Mouse (Mus musculus) forebrain, embryonic 13.5 days (tissue): ENCODE results near the gene Rpl37. TPM values are rescaled to one million over a fixed set of nuclear protein-coding genes. Genes with fewer than 3 reads are reported as not detected.

ENCODE experiments used
- ATAC-seq: fragments of 200-750 bp; cut with Nextera tagmentation; 2 replicates; pipeline ENCODE4 v1.8.0; 2017
- H3K27ac ChIP-seq: fragments of 300-500 bp; sonication (generic); 2 replicates; pipeline ENCODE4 v1.5.1; 2015; ENCODE audit warnings: inconsistent platforms, mild to moderate bottlenecking, moderate library complexity
- H3K27me3 ChIP-seq: fragments of 300-500 bp; sonication (generic); 2 replicates; pipeline ENCODE4 v1.6.1; 2015; ENCODE audit warnings: mild to moderate bottlenecking, inconsistent platforms
- H3K36me3 ChIP-seq: fragments of 300-500 bp; sonication (generic); 2 replicates; pipeline ENCODE4 v1.6.1; 2015; ENCODE audit warnings: mild to moderate bottlenecking, inconsistent platforms; ENCODE audit not compliant: poor library complexity, severe bottlenecking
- H3K4me1 ChIP-seq: fragments of 300-500 bp; sonication (generic); 2 replicates; pipeline ENCODE4 v1.6.1; 2015; ENCODE audit warnings: inconsistent platforms
- H3K4me2 ChIP-seq: fragments of 300-500 bp; sonication (generic); 2 replicates; pipeline ENCODE4 v1.6.1; 2015; ENCODE audit warnings: inconsistent platforms, mild to moderate bottlenecking, moderate library complexity
- H3K4me3 ChIP-seq: fragments of 300-500 bp; sonication (generic); 2 replicates; pipeline ENCODE4 v1.5.1; 2015; ENCODE audit warnings: mild to moderate bottlenecking, inconsistent platforms
- H3K9ac ChIP-seq: fragments of 300-500 bp; sonication (generic); 2 replicates; pipeline ENCODE4 v1.6.1; 2015; ENCODE audit warnings: mild to moderate bottlenecking, inconsistent platforms
- H3K9me3 ChIP-seq: fragments of 300-500 bp; sonication (generic); replicated peaks from 2 replicates; pipeline ENCODE4 v1.6.1; 2016; ENCODE audit warnings: inconsistent platforms
- WGBS: fragments of 180-500 bp; shearing (Covaris S2); methylation state at CpG from one replicate; pipeline ENCODE4 v1.1.7; 2015; 5-methylcytosine and 5-hydroxymethylcytosine counted together
- polyA plus RNA-seq: library from polyadenylated mRNA; unstranded; fragments of >200 nt; fragmentation: Nextera tagmentation; extraction: Ambion mirVana; gene quantifications from 2 replicates; pipeline ENCODE4 v1.2.1, GENCODE M21; 2015

Gene Rpl37
- polyA plus RNA-seq: 431 and 548 TPM in 2 replicates

GRCm38 (mm10) chr15:5116270-5117030 is at the start of gene Rpl37:
TSS of gene Rpl37 (plus strand) at chr15:5116645.
- H3K4me3 ChIP-seq: peak within 1 kb of the TSS; percentile 95
- H3K36me3 ChIP-seq: peaks cover 39% of the 10 kb centered on the region
- no peaks in the 10 kb centered on the region for H3K9me3 ChIP-seq
- peak within 1 kb of the TSS; percentile 86 for H3K27ac ChIP-seq
- no peaks in the 10 kb centered on the region for H3K27me3 ChIP-seq
- peak within 1 kb of the TSS; percentile 81 for H3K4me2 ChIP-seq
- ATAC-seq: peak; percentile 99
- WGBS: under 1% methylated on average over 55 of the region's 55 CpGs
- H3K9ac ChIP-seq: peak within 1 kb of the TSS; percentile 97
- H3K4me1 ChIP-seq: peaks cover 24% of the 10 kb centered on the region

- Histone ChIP-seq H3K27ac (no peak overlapping the region), H3K4me3 (no peak overlapping the region), H3K27me3 (no peaks in the 10 kb centered on the region), H3K4me1 (no peaks in the 10 kb centered on the region), H3K9me3 (no peaks in the 10 kb centered on the region), H3K4me2 (no peak overlapping the region), H3K36me3 (no peaks in the 10 kb centered on the region), H3K9ac (no peak overlapping the region)
- 62% methylated on average over 15 of the region's 15 CpGs for WGBS
- peak; percentile 87 for ATAC-seq
Observed at GRCm38 (mm10) chr15:5068801-5069518, 47.5 kb upstream of the Rpl37 start.

GRCm38 (mm10) chr15:5081235-5081634 is 35.2 kb upstream of the Rpl37 start:
- Histone ChIP-seq H3K9ac (no peak overlapping the region), H3K9me3 (no peaks in the 10 kb centered on the region), H3K27ac (no peak overlapping the region), H3K4me2 (no peak overlapping the region), H3K36me3 (no peaks in the 10 kb centered on the region), H3K27me3 (no peaks in the 10 kb centered on the region), H3K4me3 (no peak overlapping the region), H3K4me1 (no peaks in the 10 kb centered on the region)
- 89% methylated on average over 1 of the region's 1 CpGs for WGBS
- no peak for ATAC-seq

GRCm38 (mm10) chr15:5086162-5086561 is 30.3 kb upstream of the Rpl37 start:
- no peak for ATAC-seq
- H3K27me3 ChIP-seq: no peaks in the 10 kb centered on the region
- no peaks in the 10 kb centered on the region for H3K9me3 ChIP-seq
- H3K4me2 ChIP-seq: no peak overlapping the region
- no peak overlapping the region for H3K4me3 ChIP-seq
- no peaks in the 10 kb centered on the region for H3K36me3 ChIP-seq
- no peak overlapping the region for H3K9ac ChIP-seq
- no peaks in the 10 kb centered on the region for H3K4me1 ChIP-seq
- WGBS: 28% methylated on average over 2 of the region's 2 CpGs
- no peak overlapping the region for H3K27ac ChIP-seq

- 0 out of 2 replicates have a peak, but pooled peaks have one; percentile 41 for ATAC-seq
- H3K9ac ChIP-seq: no peak overlapping the region
- no peaks in the 10 kb centered on the region for H3K27me3 ChIP-seq
- no peak overlapping the region for H3K4me3 ChIP-seq
- no peaks in the 10 kb centered on the region for H3K36me3 ChIP-seq
- no peak overlapping the region for H3K27ac ChIP-seq
- H3K4me2 ChIP-seq: no peak overlapping the region
- no peaks in the 10 kb centered on the region for H3K9me3 ChIP-seq
- no peaks in the 10 kb centered on the region for H3K4me1 ChIP-seq
- WGBS: 74% methylated on average over 7 of the region's 7 CpGs
Observed at GRCm38 (mm10) chr15:5088850-5089608, 27.4 kb upstream of the Rpl37 start.

GRCm38 (mm10) chr15:5090131-5090530 is 26.3 kb upstream of the Rpl37 start:
- ATAC-seq: no peak
- H3K9me3 ChIP-seq: no peaks in the 10 kb centered on the region; the same call in 1 of the 2 replicates
- H3K4me3 ChIP-seq: no peak overlapping the region
- H3K9ac ChIP-seq: no peak overlapping the region
- no peak overlapping the region for H3K4me2 ChIP-seq
- no peaks in the 10 kb centered on the region for H3K4me1 ChIP-seq
- no peaks in the 10 kb centered on the region for H3K27me3 ChIP-seq
- 93% methylated on average over 10 of the region's 10 CpGs for WGBS
- H3K27ac ChIP-seq: no peak overlapping the region
- no peaks in the 10 kb centered on the region for H3K36me3 ChIP-seq

- Histone ChIP-seq H3K4me3 (no peak overlapping the region), H3K4me1 (no peaks in the 10 kb centered on the region), H3K36me3 (no peaks in the 10 kb centered on the region), H3K4me2 (no peak overlapping the region), H3K27ac (no peak overlapping the region), H3K9me3 (no peaks in the 10 kb centered on the region; the same call in 1 of the 2 replicates), H3K9ac (no peak overlapping the region), H3K27me3 (no peaks in the 10 kb centered on the region)
- ATAC-seq: no peak
- WGBS: 88% methylated on average over 11 of the region's 11 CpGs
Observed at GRCm38 (mm10) chr15:5095534-5096301, 20.7 kb upstream of the Rpl37 start.

GRCm38 (mm10) chr15:5097376-5097775 is 19.1 kb upstream of the Rpl37 start:
- Histone ChIP-seq H3K27me3 (no peaks in the 10 kb centered on the region), H3K9ac (no peak overlapping the region), H3K4me1 (no peaks in the 10 kb centered on the region), H3K4me3 (no peak overlapping the region), H3K4me2 (no peak overlapping the region), H3K9me3 (no peaks in the 10 kb centered on the region; the same call in 1 of the 2 replicates), H3K27ac (no peak overlapping the region), H3K36me3 (no peaks in the 10 kb centered on the region)
- no peak for ATAC-seq
- 94% methylated on average over 1 of the region's 1 CpGs for WGBS

GRCm38 (mm10) chr15:5102312-5102711 is 14.1 kb upstream of the Rpl37 start:
- H3K9me3 ChIP-seq: no peaks in the 10 kb centered on the region
- H3K27me3 ChIP-seq: no peaks in the 10 kb centered on the region
- no peak for ATAC-seq
- no peak overlapping the region for H3K4me3 ChIP-seq
- 92% methylated on average over 4 of the region's 4 CpGs for WGBS
- H3K9ac ChIP-seq: no peak overlapping the region
- no peaks in the 10 kb centered on the region for H3K36me3 ChIP-seq
- no peak overlapping the region for H3K4me2 ChIP-seq
- no peak overlapping the region for H3K27ac ChIP-seq
- H3K4me1 ChIP-seq: no peaks in the 10 kb centered on the region

GRCm38 (mm10) chr15:5105891-5106290 is 10.6 kb upstream of the Rpl37 start:
- H3K27me3 ChIP-seq: no peaks in the 10 kb centered on the region
- H3K9me3 ChIP-seq: no peaks in the 10 kb centered on the region
- no peak overlapping the region for H3K4me3 ChIP-seq
- H3K4me2 ChIP-seq: no peak overlapping the region
- H3K9ac ChIP-seq: no peak overlapping the region
- no peak overlapping the region for H3K27ac ChIP-seq
- H3K36me3 ChIP-seq: no peaks in the 10 kb centered on the region
- peak; percentile 59 for ATAC-seq
- H3K4me1 ChIP-seq: no peaks in the 10 kb centered on the region
- WGBS: 72% methylated on average over 6 of the region's 6 CpGs

GRCm38 (mm10) chr15:5106293-5106692 is 10.2 kb upstream of the Rpl37 start:
- Histone ChIP-seq H3K27ac (no peak overlapping the region), H3K36me3 (no peaks in the 10 kb centered on the region), H3K9ac (no peak overlapping the region), H3K4me2 (no peak overlapping the region), H3K4me3 (no peak overlapping the region), H3K9me3 (no peaks in the 10 kb centered on the region), H3K4me1 (no peaks in the 10 kb centered on the region), H3K27me3 (no peaks in the 10 kb centered on the region)
- 55% methylated on average over 2 of the region's 2 CpGs for WGBS
- peak; percentile 53; the same call in 1 of the 2 replicates for ATAC-seq
